Mouse (Mus musculus) neural tube, embryonic 11.5 days (tissue): ENCODE results near the gene Pygl. TPM values are rescaled to one million over a fixed set of nuclear protein-coding genes. Genes with fewer than 3 reads are reported as not detected.

Experiments
- polyA plus RNA-seq: library from polyadenylated mRNA; unstranded; fragments of >200 nt; fragmentation: Nextera tagmentation; extraction: Ambion mirVana; gene quantifications from 2 replicates; pipeline ENCODE4 v1.2.1, GENCODE M21; 2014

Gene Pygl
- polyA plus RNA-seq, 1 experiment from 2014 or later, result 7.4 TPM

Other genes with a start within 250 kb of the Pygl start
- gene Sav1, start 244.5 kb downstream of the Pygl start, polyA plus RNA-seq, result 8.7 and 8.9 TPM in 2 replicates
- gene Nin, start 117.8 kb downstream of the Pygl start, polyA plus RNA-seq, result 16.6 and 20.1 TPM in 2 replicates
- not detected in 2 replicates for gene Abhd12b, start 77.3 kb downstream of the Pygl start, polyA plus RNA-seq
- 24.6 and 27.4 TPM in 2 replicates for gene Trim9, start 116.1 kb upstream of the Pygl start, polyA plus RNA-seq
- 120 and 127 TPM in 2 replicates for gene Tmx1, start 221.6 kb upstream of the Pygl start, polyA plus RNA-seq